Comparison of ENCODE assay signal across 26 mouse cellular contexts in genomic region chr7:48760789-48761188, GRCm38 (mm10).
"Had no signal": no experiment of that assay in that cellular context is flagged by ENCODE, and none has a peak within 500 bp of the region (broad histone marks: within the 10 kb centered on the region; RNA-seq: fewer than 3 reads in every experiment).

No protein-coding gene starts in this region.

- H3K4me2 ChIP-seq: heart, embryonic 11.5 days; heart, embryonic 13.5 days; heart, embryonic 15.5 days; hindbrain, embryonic 13.5 days; hindbrain, embryonic 15.5 days; limb, embryonic 12.5 days; liver, embryonic 11.5 days; liver, embryonic 13.5 days; liver, embryonic 15.5 days had no signal

- H3K27me3 ChIP-seq: heart, embryonic 13.5 days; heart, embryonic 15.5 days; hindbrain, embryonic 15.5 days; limb, embryonic 12.5 days; liver, embryonic 13.5 days; liver, embryonic 15.5 days had no signal

- H3K36me3 ChIP-seq: heart, embryonic 13.5 days; heart, embryonic 15.5 days; hindbrain, embryonic 13.5 days; hindbrain, embryonic 15.5 days; limb, embryonic 10.5 days; limb, embryonic 12.5 days; liver, embryonic 13.5 days; liver, embryonic 15.5 days had no signal

- H3K4me3 ChIP-seq: gastrocnemius, adult 2 months; heart, adult 2 months; heart, embryonic 13.5 days; heart, embryonic 15.5 days; hindbrain, embryonic 13.5 days; hindbrain, embryonic 15.5 days; layer of hippocampus, adult 2 months; left cerebral cortex, adult 2 months; limb, embryonic 10.5 days; limb, embryonic 12.5 days; liver, embryonic 13.5 days; liver, embryonic 15.5 days had no signal

- H3K9me3 ChIP-seq: heart, embryonic 13.5 days; heart, embryonic 15.5 days; hindbrain, embryonic 13.5 days; hindbrain, embryonic 15.5 days; limb, embryonic 10.5 days; limb, embryonic 12.5 days; liver, embryonic 13.5 days; liver, embryonic 15.5 days had no signal

- DNase-seq: gastrocnemius, adult 2 months; gastrocnemius, postnatal 10 days; gastrocnemius, postnatal 25 days; heart, adult 2 months; heart, postnatal 14 days; heart, postnatal 4 days; kidney, adult 11 months; kidney, adult 8-10 months; kidney, postnatal 10 days; kidney, postnatal 25 days; kidney, postnatal 4 days; liver; liver, embryonic 13.5 days had no signal

- H3K4me1 ChIP-seq: heart, embryonic 13.5 days; heart, embryonic 15.5 days; hindbrain, embryonic 15.5 days; limb, embryonic 10.5 days; limb, embryonic 12.5 days; liver, embryonic 13.5 days; liver, embryonic 15.5 days had no signal

- H3K27ac ChIP-seq: gastrocnemius, adult 2 months; heart, adult 2 months; heart, embryonic 13.5 days; heart, embryonic 15.5 days; hindbrain, embryonic 13.5 days; hindbrain, embryonic 15.5 days; hindbrain, postnatal 0 days; layer of hippocampus, adult 2 months; left cerebral cortex, adult 2 months; limb, embryonic 10.5 days; limb, embryonic 12.5 days; liver, embryonic 13.5 days; liver, embryonic 15.5 days had no signal

- H3K9ac ChIP-seq: heart, embryonic 13.5 days; heart, embryonic 15.5 days; hindbrain, embryonic 13.5 days; hindbrain, embryonic 15.5 days; limb, embryonic 12.5 days; liver, embryonic 13.5 days; liver, embryonic 15.5 days had no signal

- ATAC-seq: hindbrain, postnatal 0 days; intestine, embryonic 16.5 days had no signal
